Mouse (Mus musculus) MEL (cell line): Measurements from ENCODE around the gene Thrsp. TPM values are rescaled to one million over a fixed set of nuclear protein-coding genes. Genes with fewer than 3 reads are reported as not detected.

ENCODE experiments used
- DNase-seq: peaks from one replicate; pipeline ENCODE4 v3.0.0; 2011; ENCODE audit warnings: low read depth, low spot score
- H3K27ac ChIP-seq: 2 replicates; pipeline ENCODE4 v1.5.1; 2012; ENCODE audit warnings: low read depth, mild to moderate bottlenecking, control low read depth, low read length, moderate library complexity; ENCODE audit not compliant: control insufficient read depth
- H3K27me3 ChIP-seq, 2 experiments: fragments of 150-350 bp in 1 of 2; sonication (generic) in 1 of 2; 2 replicates each; pipeline ENCODE4 v1.6.1; 2012; ENCODE audit warnings: low read length in 2 of 2, mild to moderate bottlenecking in 2 of 2, improper control_type of control experiment in 1 of 2, moderate library complexity in 1 of 2; ENCODE audit not compliant: insufficient read depth in 2 of 2, control insufficient read depth in 1 of 2
- H3K36me3 ChIP-seq, 2 experiments: 2 replicates each; pipeline ENCODE4 v1.6.1; 2012 to 2014; ENCODE audit warnings: low read length in 2 of 2, improper control_type of control experiment in 1 of 2, inconsistent platforms in 1 of 2, mild to moderate bottlenecking in 1 of 2; ENCODE audit not compliant: insufficient read depth in 2 of 2, control insufficient read depth in 1 of 2
- H3K4me1 ChIP-seq, 2 experiments: fragments of 150-350 bp in 1 of 2; sonication (generic) in 1 of 2; 2 replicates each; pipeline ENCODE4 v1.6.1; 2012; ENCODE audit warnings: low read length in 2 of 2, improper control_type of control experiment in 1 of 2, mild to moderate bottlenecking in 1 of 2; ENCODE audit not compliant: insufficient read depth in 2 of 2, control insufficient read depth in 1 of 2
- H3K4me3 ChIP-seq, 2 experiments: fragments of 150-350 bp in 1 of 2; sonication (generic) in 1 of 2; 2 replicates each; pipeline ENCODE4 v1.5.1; 2012; ENCODE audit warnings: low read depth in 2 of 2, low read length in 2 of 2, mild to moderate bottlenecking in 2 of 2, moderate library complexity in 2 of 2, control low read depth in 1 of 2, improper control_type of control experiment in 1 of 2; ENCODE audit not compliant: control insufficient read depth in 1 of 2, insufficient read depth in 1 of 2
- H3K79me2 ChIP-seq: 2 replicates; pipeline ENCODE4 v1.6.1; 2012; ENCODE audit warnings: mild to moderate bottlenecking, low read length, moderate library complexity; ENCODE audit not compliant: control insufficient read depth, poor library complexity, insufficient read depth
- H3K9ac ChIP-seq: 2 replicates; pipeline ENCODE4 v1.6.1; 2012; ENCODE audit warnings: low read depth, mild to moderate bottlenecking, control low read depth, low read length, moderate library complexity; ENCODE audit not compliant: control insufficient read depth, poor library complexity, severe bottlenecking
- H3K9me3 ChIP-seq: fragments of 150-350 bp; sonication (generic); replicated peaks from 2 replicates; pipeline ENCODE4 v1.6.1; 2012; ENCODE audit warnings: mild to moderate bottlenecking, low read length, improper control_type of control experiment, moderate library complexity; ENCODE audit not compliant: insufficient read depth
- CHD1 ChIP-seq: IDR thresholded peaks from 2 replicates; pipeline ENCODE4 v1.6.1; 2012; ENCODE audit warnings: low read depth, mild to moderate bottlenecking, inconsistent platforms, low read length, improper control_type of control experiment
- E2F4 ChIP-seq: IDR thresholded peaks from 2 replicates; pipeline ENCODE4 v1.6.1; 2011; ENCODE audit warnings: low read depth, low read length, improper control_type of control experiment, borderline replicate concordance
- GATA1 ChIP-seq: IDR thresholded peaks from 2 replicates; pipeline ENCODE4 v1.6.1; 2011; ENCODE audit warnings: low read depth, low read length, improper control_type of control experiment
- JUND ChIP-seq: IDR thresholded peaks from 2 replicates; pipeline ENCODE4 v1.6.1; 2011; ENCODE audit warnings: low read depth, mild to moderate bottlenecking, improper control_type of control experiment, low read length
- KAT2A ChIP-seq: conservative IDR thresholded peaks from 2 replicates; pipeline ENCODE4 v1.6.1; 2012; ENCODE audit warnings: low read depth, low read length, improper control_type of control experiment, inconsistent platforms
- MAFK ChIP-seq: IDR thresholded peaks from 2 replicates; pipeline ENCODE4 v1.6.1; 2011; ENCODE audit warnings: low read depth, mild to moderate bottlenecking, low read length, improper control_type of control experiment, borderline replicate concordance
- MEF2A ChIP-seq: IDR thresholded peaks from 2 replicates; pipeline ENCODE4 v1.6.1; 2014; ENCODE audit warnings: low read depth, mild to moderate bottlenecking, inconsistent platforms, low read length, improper control_type of control experiment; ENCODE audit not compliant: poor library complexity, insufficient replicate concordance, severe bottlenecking; ENCODE audit errors: extremely low read depth
- MYB ChIP-seq: IDR thresholded peaks from 2 replicates; pipeline ENCODE4 v1.6.1; 2011; ENCODE audit warnings: mild to moderate bottlenecking, low read depth, low read length, improper control_type of control experiment
- MYC ChIP-seq: IDR thresholded peaks from 2 replicates; pipeline ENCODE4 v1.6.1; 2011; ENCODE audit warnings: low read depth, mild to moderate bottlenecking, low read length, improper control_type of control experiment, moderate library complexity
- NELFE ChIP-seq: IDR thresholded peaks from 2 replicates; pipeline ENCODE4 v1.6.1; 2011; ENCODE audit warnings: low read depth, low read length, improper control_type of control experiment
- POLR2A ChIP-seq, 2 experiments: IDR thresholded peaks; 2 replicates each; pipeline ENCODE4 v1.6.1; 2011 to 2012; ENCODE audit warnings: low read length in 2 of 2, mild to moderate bottlenecking in 2 of 2, control low read depth in 1 of 2, improper control_type of control experiment in 1 of 2, low read depth in 1 of 2, moderate library complexity in 1 of 2; ENCODE audit not compliant: control insufficient read depth in 1 of 2, insufficient read depth in 1 of 2, poor library complexity in 1 of 2
- POLR2AphosphoS5 ChIP-seq: IDR thresholded peaks from 2 replicates; pipeline ENCODE4 v1.6.1; 2012; ENCODE audit warnings: low read depth, borderline replicate concordance, mild to moderate bottlenecking, inconsistent platforms, low read length, moderate library complexity, mixed read lengths
- RAD21 ChIP-seq: IDR thresholded peaks from 2 replicates; pipeline ENCODE4 v1.6.1; 2011; ENCODE audit warnings: mild to moderate bottlenecking, low read depth, low read length, improper control_type of control experiment
- SMC3 ChIP-seq: IDR thresholded peaks from 2 replicates; pipeline ENCODE4 v1.6.1; 2011; ENCODE audit warnings: low read depth, low read length, improper control_type of control experiment
- TBP ChIP-seq: IDR thresholded peaks from 2 replicates; pipeline ENCODE4 v1.8.0; 2011; ENCODE audit warnings: low read depth, low read length, improper control_type of control experiment
- ZC3H11A ChIP-seq: IDR thresholded peaks from 2 replicates; pipeline ENCODE4 v1.6.1; 2012; ENCODE audit warnings: low read depth, mild to moderate bottlenecking, inconsistent platforms, low read length, improper control_type of control experiment
- ZMIZ1 ChIP-seq: IDR thresholded peaks from 2 replicates; pipeline ENCODE4 v1.6.1; 2012; ENCODE audit warnings: low read depth, mild to moderate bottlenecking, inconsistent platforms, low read length, improper control_type of control experiment, moderate library complexity
- ZNF384 ChIP-seq: IDR thresholded peaks from 2 replicates; pipeline ENCODE4 v1.6.1; 2012; ENCODE audit warnings: low read depth, mild to moderate bottlenecking, inconsistent platforms, low read length, improper control_type of control experiment
- polyA plus RNA-seq, 2 experiments: library from polyadenylated mRNA; stranded (reverse) in 1 of 2; unstranded in 1 of 2; fragments of >175 nt in 1 of 2; fragments of >200 nt in 1 of 2; gene quantifications; 2 replicates each; pipeline versions ENCODE4 v1.2.1 to v1.2.4; 2012; ENCODE audit warnings: low replicate concordance in 2 of 2, low read depth in 1 of 2; ENCODE audit not compliant: insufficient read length in 2 of 2, insufficient read depth in 1 of 2, missing spikeins in 1 of 2
- total RNA-seq: library from RNA; depleted of rRNA; stranded (reverse); fragments of 300-350 nt; gene quantifications from 2 replicates; pipeline ENCODE4 v1.2.3, GENCODE M21; 2012

The Thrsp gene
- total and polyA plus RNA-seq, 3 experiments, result 0.06 TPM; not detected in 2

GRCm38 (mm10) chr7:97427296-97427695, 9.8 kb upstream of the Thrsp start:
- Histone ChIP-seq H3K79me2 (no peaks in the 10 kb centered on the region), H3K36me3 (no peaks in the 10 kb centered on the region), H3K9ac (no peak overlapping the region), H3K27ac (no peak overlapping the region), H3K4me1 (no peaks in the 10 kb centered on the region), H3K9me3 (no peaks in the 10 kb centered on the region), H3K27me3 (peaks cover 0 to 2% of the 10 kb centered on the region in 2 experiments; a peak in 1 of 4 replicates), H3K4me3 (no peak overlapping the region)
- TF ChIP-seq MEF2A (no peak), ZNF384 (no peak)
- DNase-seq, result no peak

- no peaks in the 10 kb centered on the region for H3K9me3 ChIP-seq
- no peaks in the 10 kb centered on the region for H3K4me1 ChIP-seq
- H3K27me3 ChIP-seq, result peaks cover 0 to 2% of the 10 kb centered on the region in 2 experiments; a peak in 1 of 4 replicates
- TF ChIP-seq RAD21 (no peak), TBP (no peak), JUND (no peak), KAT2A (no peak), NELFE (no peak), POLR2AphosphoS5 (no peak), CHD1 (no peak), GATA1 (no peak), ZC3H11A (no peak), MYC (no peak), ZMIZ1 (no peak), MYB (no peak), MAFK (no peak), POLR2A (IDR thresholded peaks at IDR 0.05; ENCODE audit: control insufficient read depth in 1 of 2, insufficient read depth in 1 of 2, low read depth in 1 of 2, low read length in 2 of 2, poor library complexity in 1 of 2) (no peak), SMC3 (no peak), E2F4 (no peak)
- no peaks in the 10 kb centered on the region for H3K36me3 ChIP-seq
- no peak overlapping the region for H3K27ac ChIP-seq
- no peak overlapping the region for H3K9ac ChIP-seq
- no peak for DNase-seq
- no peaks in the 10 kb centered on the region for H3K79me2 ChIP-seq
- H3K4me3 ChIP-seq, result no peak overlapping the region
Measured at GRCm38 (mm10) chr7:97426566-97426965, 9.0 kb upstream of the Thrsp start.
